Mouse (Mus musculus) erythroblast, embryonic 14.5 days (primary cell): ENCODE data around the gene S100b.

Experiments
- GATA1 ChIP-seq: IDR thresholded peaks from 2 replicates; pipeline ENCODE4 v1.6.1; 2012; ENCODE audit warnings: low read length, inconsistent platforms, mixed read lengths
- TAL1 ChIP-seq: IDR thresholded peaks from 3 replicates; pipeline ENCODE4 v1.6.1; 2012; ENCODE audit warnings: low read length, inconsistent platforms, mixed read lengths

GRCm38 (mm10) chr10:76261447-76261846, 7.8 kb downstream of the S100b start:
- TF ChIP-seq GATA1, result no peak
- TF ChIP-seq TAL1, result no peak
